Mouse (Mus musculus): ENCODE data around the gene Cth. TPM values are rescaled to one million over a fixed set of nuclear protein-coding genes. Genes with fewer than 3 reads are reported as not detected.
"Not testable (repeated sequence)": the region's sequence is repeated elsewhere in the genome, so short reads cannot be mapped to it uniquely, and the experiment has no call there.

The Cth gene
- not detected for polyA plus RNA-seq (2017; shearing (Covaris generic))

GRCm38 (mm10) chr3:157924692-157925328, at the start of gene Cth:
Gene Cth (minus strand): TSS chr3:157925077.
- peak; percentile 74 for ATAC-seq

GRCm38 (mm10) chr3:157973236-157973635, 48.4 kb upstream of the Cth start:
- ATAC-seq: no peak

GRCm38 (mm10) chr3:157971151-157971550, 46.3 kb upstream of the Cth start:
- no peak for ATAC-seq

- ATAC-seq: no peak
Measured at GRCm38 (mm10) chr3:157957320-157957719, 32.4 kb upstream of the Cth start.

- ATAC-seq: no peak
Measured at GRCm38 (mm10) chr3:157956201-157956600, 31.3 kb upstream of the Cth start.

- no peak for ATAC-seq
Measured at GRCm38 (mm10) chr3:157955466-157955865, 30.6 kb upstream of the Cth start.

- ATAC-seq: no peak
Measured at GRCm38 (mm10) chr3:157952716-157953115, 27.8 kb upstream of the Cth start.

- peak; percentile 39 for ATAC-seq
Measured at GRCm38 (mm10) chr3:157947383-157948280, 22.8 kb upstream of the Cth start.

- ATAC-seq: peak; percentile 90
Measured at GRCm38 (mm10) chr3:157946843-157947358, 22.0 kb upstream of the Cth start, which contains the start of gene Ankrd13c. Gene Ankrd13c (plus strand): TSS chr3:157947239.

GRCm38 (mm10) chr3:157938585-157938984, 13.7 kb upstream of the Cth start:
- peak; percentile 77 for ATAC-seq

GRCm38 (mm10) chr3:157934301-157934823, 9.5 kb upstream of the Cth start:
- no peak for ATAC-seq

- not testable (repeated sequence) for ATAC-seq
Measured at GRCm38 (mm10) chr3:157933223-157933622, 8.3 kb upstream of the Cth start.

- no peak for ATAC-seq
Measured at GRCm38 (mm10) chr3:157932074-157932473, 7.2 kb upstream of the Cth start.

GRCm38 (mm10) chr3:157931592-157931991, 6.7 kb upstream of the Cth start:
- ATAC-seq: no peak

- ATAC-seq: no peak
Measured at GRCm38 (mm10) chr3:157929417-157929816, 4.5 kb upstream of the Cth start.

GRCm38 (mm10) chr3:157928731-157929130, 3.9 kb upstream of the Cth start:
- ATAC-seq: no peak

GRCm38 (mm10) chr3:157926761-157927160, 1.9 kb upstream of the Cth start:
- no peak for ATAC-seq

- no peak for ATAC-seq
Measured at GRCm38 (mm10) chr3:157925706-157926510, 1.0 kb upstream of the Cth start.

- ATAC-seq: no peak
Measured at GRCm38 (mm10) chr3:157923268-157923835, 1.5 kb downstream of the Cth start.

GRCm38 (mm10) chr3:157921376-157921775, 3.5 kb downstream of the Cth start:
- ATAC-seq: no peak

- ATAC-seq: no peak
Measured at GRCm38 (mm10) chr3:157916336-157916735, 8.5 kb downstream of the Cth start.

- ATAC-seq: no peak
Measured at GRCm38 (mm10) chr3:157912155-157912554, 12.7 kb downstream of the Cth start.
